Mouse (Mus musculus): ENCODE measurements at regions not wholly inside any gene's neighbourhood (a gene's known extent, or its start where the extent isn't known, plus 50 kb on each side); places are given as distances from the start of the nearest gene placed in this dataset.

DNA sequence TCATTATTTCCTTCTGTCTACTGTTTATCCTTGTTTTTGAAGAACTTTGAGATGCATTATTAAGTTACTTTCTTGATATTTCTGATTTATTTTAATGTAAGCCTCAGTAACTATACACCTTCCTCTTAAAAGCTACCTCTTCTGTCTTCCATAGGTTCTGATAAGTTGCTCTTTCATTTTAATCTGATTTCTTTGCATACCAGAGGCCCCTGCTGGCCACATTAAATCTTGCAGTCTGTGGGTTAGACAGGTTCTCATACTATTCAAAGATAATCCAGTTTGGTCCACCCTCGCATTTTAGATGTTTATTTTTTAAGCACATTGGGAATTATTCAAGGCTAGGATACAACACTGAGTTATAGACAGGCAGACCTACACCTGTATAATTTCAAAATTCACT, 109.4 kb upstream of the Elavl2 start:
- Histone ChIP-seq H3K4me3 (ENCODE audit: low read depth, low read length) (no peak overlapping the region), H3K36me3 (ENCODE audit: control insufficient read depth, insufficient read depth, low read length) (no peaks in the 10 kb centered on the region), H3K27ac (replicated peaks; ENCODE audit: low read depth, low read length) (no peak overlapping the region), H3K4me1 (ENCODE audit: control insufficient read depth, insufficient read depth, low read length) (no peaks in the 10 kb centered on the region), H3K9ac (ENCODE audit: low read depth, low read length) (no peak overlapping the region), H3K9me3 (ENCODE audit: control insufficient read depth, low read length) (no peaks in the 10 kb centered on the region), H3K27me3 (replicated peaks; ENCODE audit: control insufficient read depth, insufficient read depth, low read length) (no peaks in the 10 kb centered on the region), H3K4me2 (ENCODE audit: low read depth, low read length) (no peak overlapping the region)
- ATAC-seq (ENCODE audit: low read depth) (no peak), DNase-seq (ENCODE audit: low spot score) (no peak)
- 75% methylated on average over 1 of the region's 1 CpGs for WGBS

DNA sequence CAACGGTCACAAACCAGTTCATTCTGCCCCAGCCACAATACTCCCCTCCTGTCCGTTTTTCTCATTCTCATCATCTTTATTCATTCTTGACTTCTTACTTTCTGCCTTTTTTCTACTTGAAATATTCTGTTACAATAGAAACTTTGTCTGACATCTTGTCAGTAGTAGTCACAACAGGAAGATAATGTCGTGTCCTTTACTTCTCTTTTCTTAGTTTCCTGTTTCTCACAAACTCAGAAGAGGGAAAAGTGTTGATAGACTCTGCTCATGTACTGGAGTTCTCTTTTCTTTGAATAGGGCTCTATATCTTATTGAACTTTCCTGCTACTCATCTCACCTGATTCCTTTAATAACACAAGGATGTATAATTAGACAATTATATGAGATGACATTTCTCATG, 102.7 kb upstream of the Elavl2 start:
- ATAC-seq (ENCODE audit: low read depth) = no peak
- no peaks in the 10 kb centered on the region for H3K36me3 ChIP-seq (ENCODE audit: control insufficient read depth, insufficient read depth, low read length)
- WGBS = 74% methylated on average over 3 of the region's 3 CpGs
- H3K9me3 ChIP-seq (ENCODE audit: control insufficient read depth, low read length) = no peaks in the 10 kb centered on the region
- H3K9ac ChIP-seq (ENCODE audit: low read depth, low read length) = no peak overlapping the region
- no peaks in the 10 kb centered on the region for H3K4me1 ChIP-seq (ENCODE audit: control insufficient read depth, insufficient read depth, low read length)
- H3K4me2 ChIP-seq (ENCODE audit: low read depth, low read length) = no peak overlapping the region
- no peak overlapping the region for H3K27ac ChIP-seq (replicated peaks; ENCODE audit: low read depth, low read length)
- DNase-seq (ENCODE audit: low spot score) = no peak
- H3K4me3 ChIP-seq (ENCODE audit: low read depth, low read length) = no peak overlapping the region
- no peaks in the 10 kb centered on the region for H3K27me3 ChIP-seq (replicated peaks; ENCODE audit: control insufficient read depth, insufficient read depth, low read length)

DNA sequence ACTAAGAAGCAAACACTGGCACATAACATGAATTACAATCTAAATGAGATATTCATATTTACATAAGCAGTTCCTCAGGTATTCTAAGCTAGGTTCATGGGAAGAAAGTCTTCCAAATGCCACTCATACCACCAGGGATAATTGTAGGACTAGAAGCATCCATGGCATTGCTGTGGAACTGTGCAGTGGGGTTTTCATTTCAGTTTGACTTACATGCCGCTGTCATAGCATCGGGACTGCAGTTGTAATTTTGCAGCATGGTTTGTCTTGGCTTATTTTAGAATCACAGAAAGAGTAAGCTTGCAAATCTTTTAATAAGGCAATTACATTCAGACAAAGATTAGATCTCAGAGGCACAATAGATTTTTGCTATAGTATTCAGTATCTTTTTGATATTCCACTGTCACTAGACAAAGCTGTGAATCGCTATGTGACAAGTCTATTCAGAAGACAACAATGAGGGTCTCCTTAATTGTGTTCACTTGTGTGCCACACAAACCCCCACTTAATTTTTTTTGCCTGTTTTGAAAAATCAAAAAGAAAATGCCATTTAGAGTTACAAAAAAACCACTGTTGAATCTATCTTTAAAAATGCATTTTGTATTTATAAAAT, 81.4 kb upstream of the Elavl2 start:
- 85% methylated on average over 3 of the region's 3 CpGs for whole genome bisulfite sequencing
- no peaks in the 10 kb centered on the region for H3K9me3 ChIP-seq (ENCODE audit: control insufficient read depth, low read length)
- H3K9ac ChIP-seq (ENCODE audit: low read depth, low read length) = no peak overlapping the region
- no peaks in the 10 kb centered on the region for H3K4me1 ChIP-seq (ENCODE audit: control insufficient read depth, insufficient read depth, low read length)
- no peaks in the 10 kb centered on the region for H3K27me3 ChIP-seq (replicated peaks; ENCODE audit: control insufficient read depth, insufficient read depth, low read length)
- no peak for DNase-seq (ENCODE audit: low spot score)
- H3K4me2 ChIP-seq (ENCODE audit: low read depth, low read length) = no peak overlapping the region
- H3K27ac ChIP-seq (replicated peaks; ENCODE audit: low read depth, low read length) = no peak overlapping the region
- no peak for ATAC-seq (ENCODE audit: low read depth)
- H3K4me3 ChIP-seq (ENCODE audit: low read depth, low read length) = no peak overlapping the region
- no peaks in the 10 kb centered on the region for H3K36me3 ChIP-seq (ENCODE audit: control insufficient read depth, insufficient read depth, low read length)
